Mouse (Mus musculus) midbrain, embryonic 11.5 days (tissue): ENCODE data around the gene Tex52. TPM values are rescaled to one million over a fixed set of nuclear protein-coding genes. Genes with fewer than 3 reads are reported as not detected.
"Not testable (repeated sequence)": the region's sequence is repeated elsewhere in the genome, so short reads cannot be mapped to it uniquely, and the experiment has no call there.

ENCODE experiments used
- ATAC-seq: fragments of 200-750 bp; cut with Nextera tagmentation; 2 replicates; pipeline ENCODE4 v1.8.0; 2017; ENCODE audit warnings: moderate TSS enrichment, moderate library complexity; ENCODE audit not compliant: low FRiP score
- DNase-seq: peaks from one replicate; pipeline ENCODE4 v3.0.0; 2015; ENCODE audit warnings: low spot score; ENCODE audit errors: missing footprints
- H3K27ac ChIP-seq: fragments of 300-500 bp; sonication (generic); 2 replicates; pipeline ENCODE4 v1.5.1; 2014; ENCODE audit warnings: low read depth, low read length
- H3K27me3 ChIP-seq: fragments of 300-500 bp; sonication (generic); 2 replicates; pipeline ENCODE4 v1.6.1; 2014; ENCODE audit warnings: mild to moderate bottlenecking, low read length, moderate library complexity, mixed read lengths; ENCODE audit not compliant: control insufficient read depth, insufficient read depth
- H3K36me3 ChIP-seq: fragments of 300-500 bp; sonication (generic); 2 replicates; pipeline ENCODE4 v1.6.1; 2014; ENCODE audit warnings: mild to moderate bottlenecking, low read length, moderate library complexity, mixed read lengths; ENCODE audit not compliant: control insufficient read depth, insufficient read depth
- H3K4me1 ChIP-seq: fragments of 300-500 bp; sonication (generic); 2 replicates; pipeline ENCODE4 v1.6.1; 2014; ENCODE audit warnings: low read length; ENCODE audit not compliant: control insufficient read depth, insufficient read depth
- H3K4me2 ChIP-seq: fragments of 300-500 bp; sonication (generic); 2 replicates; pipeline ENCODE4 v1.6.1; 2014; ENCODE audit warnings: mild to moderate bottlenecking, moderate library complexity
- H3K4me3 ChIP-seq: fragments of 300-500 bp; sonication (generic); 2 replicates; pipeline ENCODE4 v1.5.1; 2014; ENCODE audit warnings: low read depth, low read length
- H3K9ac ChIP-seq: fragments of 300-500 bp; sonication (generic); 2 replicates; pipeline ENCODE4 v1.6.1; 2014; ENCODE audit warnings: low read length
- H3K9me3 ChIP-seq: fragments of 300-500 bp; sonication (generic); 2 replicates; pipeline ENCODE4 v1.6.1; 2016; ENCODE audit warnings: low read length; ENCODE audit not compliant: control insufficient read depth
- WGBS: fragments of 180-500 bp; shearing (Covaris S2); extraction: QIAGEN DNeasy Blood & Tissue Kit; methylation state at CpG from one replicate; pipeline ENCODE4 v1.1.7; 2014; 5-methylcytosine and 5-hydroxymethylcytosine counted together
- polyA plus RNA-seq: library from polyadenylated mRNA; unstranded; fragments of >200 nt; fragmentation: Nextera tagmentation; extraction: Ambion mirVana; gene quantifications from 2 replicates; pipeline ENCODE4 v1.2.1, GENCODE M21; 2014

The Tex52 gene
- polyA plus RNA-seq, 1 experiment from 2014 or later = 0.44 TPM

GRCm38 (mm10) chr6:128370040-128370439 lies 5.2 kb upstream of the Tex52 start:
- Histone ChIP-seq H3K36me3 (peaks cover 56% of the 10 kb centered on the region), H3K4me2 (no peak overlapping the region), H3K4me1 (peaks cover 10% of the 10 kb centered on the region), H3K4me3 (no peak overlapping the region), H3K9me3 (no peaks in the 10 kb centered on the region), H3K27ac (no peak overlapping the region), H3K9ac (no peak overlapping the region), H3K27me3 (no peaks in the 10 kb centered on the region)
- DNase-seq = no peak
- 93% methylated on average over 5 of the region's 5 CpGs for WGBS
- ATAC-seq = no peak

GRCm38 (mm10) chr6:128376371-128377085 lies 1.3 kb downstream of the Tex52 start:
- 92% methylated on average over 17 of the region's 17 CpGs for WGBS
- DNase-seq = peak; percentile 61
- Histone ChIP-seq H3K27me3 (no peaks in the 10 kb centered on the region), H3K9me3 (no peaks in the 10 kb centered on the region), H3K9ac (no peak overlapping the region), H3K4me1 (peaks cover 14% of the 10 kb centered on the region), H3K36me3 (peaks cover 20% of the 10 kb centered on the region), H3K4me2 (no peak overlapping the region), H3K4me3 (no peak overlapping the region), H3K27ac (no peak overlapping the region)
- no peak for ATAC-seq

GRCm38 (mm10) chr6:128379636-128380035 lies 4.4 kb downstream of the Tex52 start:
- Histone ChIP-seq H3K27ac (no peak overlapping the region), H3K9ac (no peak overlapping the region), H3K4me3 (no peak overlapping the region), H3K36me3 (peaks cover under 1% of the 10 kb centered on the region; the same call in 1 of the 2 replicates), H3K27me3 (no peaks in the 10 kb centered on the region), H3K9me3 (no peaks in the 10 kb centered on the region), H3K4me2 (no peak overlapping the region), H3K4me1 (peaks cover 8% of the 10 kb centered on the region)
- DNase-seq (peak; percentile 72), ATAC-seq (no peak)
- WGBS = 83% methylated on average over 16 of the region's 16 CpGs

- 65% methylated on average over 1 of the region's 1 CpGs for WGBS
- H3K9ac ChIP-seq, H3K4me2 ChIP-seq, H3K4me1 ChIP-seq, H3K36me3 ChIP-seq, H3K9me3 ChIP-seq, H3K27ac ChIP-seq, H3K27me3 ChIP-seq, ATAC-seq, H3K4me3 ChIP-seq: not testable (repeated sequence)
- DNase-seq = peak; percentile 56
Measured at GRCm38 (mm10) chr6:128380594-128381167, 5.4 kb downstream of the Tex52 start.

- ATAC-seq = no peak
- Histone ChIP-seq H3K27ac (no peak overlapping the region), H3K4me1 (no peaks in the 10 kb centered on the region), H3K4me2 (no peak overlapping the region), H3K9me3 (no peaks in the 10 kb centered on the region), H3K9ac (no peak overlapping the region), H3K27me3 (no peaks in the 10 kb centered on the region), H3K36me3 (no peaks in the 10 kb centered on the region), H3K4me3 (no peak overlapping the region)
- WGBS = 74% methylated on average over 3 of the region's 3 CpGs
- no peak for DNase-seq
Measured at GRCm38 (mm10) chr6:128381254-128381653, 6.0 kb downstream of the Tex52 start.

DNA sequence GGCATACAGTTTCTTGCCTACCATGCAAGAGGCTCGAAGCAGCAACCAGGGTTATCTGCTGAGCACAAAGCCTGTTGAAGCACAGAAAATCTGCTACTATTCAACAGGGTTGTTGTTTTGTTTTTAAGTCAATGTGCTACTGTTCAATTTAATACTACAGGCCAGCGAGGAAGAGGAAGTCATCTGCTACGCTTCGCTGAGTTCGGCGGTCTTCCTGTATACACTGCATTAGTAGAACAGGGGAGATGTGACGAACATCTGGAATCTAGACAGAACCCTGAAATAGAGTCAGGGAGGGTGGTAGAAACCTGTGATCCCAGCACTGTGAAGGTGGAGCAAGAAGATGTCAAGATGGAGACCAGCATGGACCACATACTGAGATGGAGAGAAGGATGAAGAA lies 8.5 kb downstream of the Tex52 start:
- ATAC-seq (no peak), DNase-seq (no peak)
- no peaks in the 10 kb centered on the region for H3K4me1 ChIP-seq
- H3K9ac ChIP-seq = no peak overlapping the region
- H3K4me2 ChIP-seq = no peak overlapping the region
- H3K27ac ChIP-seq = no peak overlapping the region
- H3K36me3 ChIP-seq = no peaks in the 10 kb centered on the region
- 81% methylated on average over 7 of the region's 7 CpGs for WGBS
- H3K4me3 ChIP-seq = no peak overlapping the region
- no peaks in the 10 kb centered on the region for H3K9me3 ChIP-seq
- no peaks in the 10 kb centered on the region for H3K27me3 ChIP-seq

GRCm38 (mm10) chr6:128385026-128385425 lies 9.8 kb downstream of the Tex52 start:
- WGBS = 90% methylated on average over 1 of the region's 1 CpGs
- no peak overlapping the region for H3K4me2 ChIP-seq

DNA sequence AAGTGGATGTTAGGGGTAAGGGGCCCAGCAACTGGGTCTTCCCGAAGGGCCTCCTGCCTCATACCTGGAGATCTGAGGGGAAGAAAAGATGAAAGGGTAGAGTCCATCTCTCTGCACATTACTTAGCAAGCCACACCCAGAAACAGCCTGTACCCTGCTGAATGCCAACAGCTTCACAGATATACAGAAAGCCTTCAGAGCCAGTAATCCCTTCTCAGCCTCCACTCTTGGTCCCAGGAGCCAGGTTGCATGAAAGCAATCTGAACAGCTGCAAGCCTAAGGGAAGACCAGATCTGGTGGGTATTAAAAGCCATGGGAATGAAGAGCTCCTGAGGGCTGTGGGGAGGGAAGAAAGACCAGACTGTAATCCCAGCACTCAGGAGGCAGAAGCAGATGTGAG lies 13.9 kb downstream of the Tex52 start:
- no peaks in the 10 kb centered on the region for H3K9me3 ChIP-seq
- H3K4me2 ChIP-seq = no peak overlapping the region
- no peaks in the 10 kb centered on the region for H3K36me3 ChIP-seq
- no peak overlapping the region for H3K27ac ChIP-seq
- DNase-seq = peak; percentile 81
- no peaks in the 10 kb centered on the region for H3K27me3 ChIP-seq
- no peak for ATAC-seq
- no peak overlapping the region for H3K9ac ChIP-seq
- H3K4me3 ChIP-seq = no peak overlapping the region
- WGBS = 86% methylated on average over 1 of the region's 1 CpGs
- H3K4me1 ChIP-seq = no peaks in the 10 kb centered on the region

More at GRCm38 (mm10) chr6:128385026-128385425, 9.8 kb downstream of the Tex52 start:
- Histone ChIP-seq H3K36me3 (no peaks in the 10 kb centered on the region), H3K27me3 (no peaks in the 10 kb centered on the region), H3K27ac (no peak overlapping the region), H3K4me3 (no peak overlapping the region), H3K9ac (no peak overlapping the region), H3K9me3 (no peaks in the 10 kb centered on the region), H3K4me1 (no peaks in the 10 kb centered on the region)
- DNase-seq (peak; percentile 26), ATAC-seq (no peak)

GRCm38 (mm10) chr6:128390683-128391082 lies 15.4 kb downstream of the Tex52 start:
- H3K36me3 ChIP-seq = no peaks in the 10 kb centered on the region
- DNase-seq (peak; percentile 21), ATAC-seq (no peak)

More at GRCm38 (mm10) chr6:128390683-128391082, 15.4 kb downstream of the Tex52 start:
- H3K4me3 ChIP-seq = no peak overlapping the region
- H3K4me1 ChIP-seq = no peaks in the 10 kb centered on the region
- no peak overlapping the region for H3K27ac ChIP-seq
- no peak overlapping the region for H3K9ac ChIP-seq
- H3K27me3 ChIP-seq = no peaks in the 10 kb centered on the region
- H3K9me3 ChIP-seq = no peaks in the 10 kb centered on the region
- no peak overlapping the region for H3K4me2 ChIP-seq
- 57% methylated on average over 1 of the region's 1 CpGs for WGBS
